Mouse (Mus musculus): Measurements from ENCODE around the gene Pik3ca.

GRCm38 (mm10) chr3:32511191-32511550 lies 113.7 kb downstream of the Pik3ca start:
- TF ChIP-seq CTCF (IDR thresholded peaks at IDR 0.05; ENCODE audit: low read depth, low read length), result no peak
- no peak for TF ChIP-seq POLR2A (IDR thresholded peaks at IDR 0.05; ENCODE audit: insufficient read depth, low read length)
- TF ChIP-seq EP300 (IDR thresholded peaks at IDR 0.05; ENCODE audit: insufficient read depth, low read depth, low read length), result no peak
